Mouse (Mus musculus): ENCODE results near the gene Piezo1.

Piezo1 gene

GRCm38 (mm10) chr8:122571153-122571552 is 20.0 kb upstream of the Piezo1 start:
- DNase-seq (ENCODE audit: low spot score in 2 of 2), result no peak

- DNase-seq (ENCODE audit: low spot score in 2 of 2), result no peak
These were observed 18.9 kb upstream of the Piezo1 start for GRCm38 (mm10) chr8:122569996-122570395.

GRCm38 (mm10) chr8:122569329-122569728 is 18.2 kb upstream of the Piezo1 start:
- DNase-seq (ENCODE audit: low spot score in 2 of 2), result no peak

- no peak for DNase-seq (ENCODE audit: low spot score in 2 of 2)
These were observed 17.8 kb upstream of the Piezo1 start for GRCm38 (mm10) chr8:122568881-122569309.

- DNase-seq (ENCODE audit: low spot score in 2 of 2), result no peak
These were observed 17.0 kb upstream of the Piezo1 start for GRCm38 (mm10) chr8:122568109-122568504.

GRCm38 (mm10) chr8:122567361-122568108 is 16.4 kb upstream of the Piezo1 start, which contains the start of gene Cdt1:
TSS of gene Cdt1 (plus strand) at chr8:122568015.
- peak; percentile 93 to 94 for DNase-seq (ENCODE audit: low spot score in 2 of 2)

- DNase-seq (ENCODE audit: low spot score in 2 of 2), result no peak
These were observed 15.6 kb upstream of the Piezo1 start for GRCm38 (mm10) chr8:122566766-122567165.

GRCm38 (mm10) chr8:122564363-122565352 is 13.5 kb upstream of the Piezo1 start:
- no peak for DNase-seq (ENCODE audit: low spot score in 2 of 2)

GRCm38 (mm10) chr8:122561199-122561598 is 10.1 kb upstream of the Piezo1 start:
- DNase-seq (ENCODE audit: low spot score in 2 of 2), result no peak

- DNase-seq (ENCODE audit: low spot score in 2 of 2), result no peak
These were observed 7.7 kb upstream of the Piezo1 start for GRCm38 (mm10) chr8:122558671-122559349.

GRCm38 (mm10) chr8:122557248-122558038 is 6.3 kb upstream of the Piezo1 start:
- DNase-seq (ENCODE audit: low spot score in 2 of 2), result no peak

GRCm38 (mm10) chr8:122556030-122557009 is 5.2 kb upstream of the Piezo1 start:
- DNase-seq (ENCODE audit: low spot score in 2 of 2), result no peak

- no peak for DNase-seq (ENCODE audit: low spot score in 2 of 2)
These were observed 3.7 kb upstream of the Piezo1 start for GRCm38 (mm10) chr8:122554786-122555185.

- no peak for DNase-seq (ENCODE audit: low spot score in 2 of 2)
These were observed 199 bp downstream of the Piezo1 start for GRCm38 (mm10) chr8:122550995-122551264.

- DNase-seq (ENCODE audit: low spot score in 2 of 2), result no peak
These were observed 715 bp downstream of the Piezo1 start for GRCm38 (mm10) chr8:122550234-122550994.

GRCm38 (mm10) chr8:122548891-122549439 is 2.2 kb downstream of the Piezo1 start:
- no peak for DNase-seq (ENCODE audit: low spot score in 2 of 2)

GRCm38 (mm10) chr8:122548331-122548730 is 2.8 kb downstream of the Piezo1 start:
- DNase-seq (ENCODE audit: low spot score in 2 of 2), result no peak

GRCm38 (mm10) chr8:122547815-122548214 is 3.3 kb downstream of the Piezo1 start:
- no peak for DNase-seq (ENCODE audit: low spot score in 2 of 2)

Data from frontal cortex, postnatal 10 days (tissue).